In genomic region chr9:22388401-22388980, GRCm38 (mm10) we compare ENCODE assay signal across 8 mouse cellular contexts. TPM values are rescaled to one million over a fixed set of nuclear protein-coding genes. Genes with fewer than 3 reads are reported as not detected.
DNase-seq lines count a peak whose midpoint lies in the region; ATAC-seq and TF ChIP-seq lines count a peak whose summit lies in the region.

No protein-coding gene starts in this region.

- peak; percentile 66 for ATAC-seq in forebrain, embryonic 16.5 days

- no peaks in the 10 kb centered on the region for H3K27me3 ChIP-seq in forebrain, embryonic 16.5 days (replicated peaks; ENCODE audit: control insufficient read depth, insufficient read depth, low read length)
- no peaks in the 10 kb centered on the region for H3K27me3 ChIP-seq in limb, embryonic 10.5 days (ENCODE audit: low read depth, poor library complexity, severe bottlenecking)
- H3K27me3 ChIP-seq in myocyte (ENCODE audit: control insufficient read depth, insufficient read depth, insufficient read length), result no peaks in the 10 kb centered on the region

- DNase-seq in adrenal gland, postnatal 14 days, result peak; percentile 66
- no peak for DNase-seq in adrenal gland, adult 2 months
- DNase-seq in right cerebral cortex, postnatal 25 days, result peak; percentile 6
- no peak for DNase-seq in right cerebral cortex, postnatal 4 days
- no peak for DNase-seq in limb, embryonic 10.5 days (ENCODE audit: low spot score)
- no peak for DNase-seq in frontal cortex, postnatal 36 days (ENCODE audit: low spot score in 2 of 2)

- peak overlapping the region; percentile 83 for H3K4me3 ChIP-seq in forebrain, embryonic 16.5 days (replicated peaks; ENCODE audit: low read length)
- H3K4me3 ChIP-seq in limb, embryonic 10.5 days, result peak overlapping the region; percentile 95
- H3K4me3 ChIP-seq in myocyte, result peak overlapping the region; percentile 77

- H3ac ChIP-seq in myocyte (ENCODE audit: control insufficient read depth, insufficient read length), result peak overlapping the region; percentile 48

- H3K9me3 ChIP-seq in forebrain, embryonic 16.5 days (ENCODE audit: control insufficient read depth, low read length), result no peaks in the 10 kb centered on the region
- no peaks in the 10 kb centered on the region for H3K9me3 ChIP-seq in limb, embryonic 10.5 days (replicated peaks)

- TF ChIP-seq POLR2A in myocyte (IDR thresholded peaks at IDR 0.05; ENCODE audit: insufficient read length, low read depth), result no peak

- H3K9ac ChIP-seq in forebrain, embryonic 16.5 days (replicated peaks; ENCODE audit: low read depth, low read length), result peak overlapping the region; percentile 90

- H3K79me2 ChIP-seq in myocyte (ENCODE audit: control insufficient read depth, insufficient read depth), result peaks cover 52% of the 10 kb centered on the region

- WGBS in forebrain, embryonic 16.5 days, result under 1% methylated on average over 41 of the region's 41 CpGs
- 0% methylated on average over 37 of the region's 41 CpGs for WGBS in limb, embryonic 10.5 days

- H3K27ac ChIP-seq in forebrain, embryonic 16.5 days (ENCODE audit: low read length), result peak overlapping the region; percentile 53; the same call in 1 of the 2 replicates
- H3K27ac ChIP-seq in limb, embryonic 10.5 days, result peak overlapping the region; percentile 90

- peak overlapping the region; percentile 88 for H3K4me2 ChIP-seq in forebrain, embryonic 16.5 days (ENCODE audit: low read length)
- H3K4me2 ChIP-seq in myocyte (ENCODE audit: low read depth), result peak overlapping the region; percentile 87

- no peaks in the 10 kb centered on the region for H3K36me3 ChIP-seq in forebrain, embryonic 16.5 days (ENCODE audit: control insufficient read depth, insufficient read depth)
- H3K36me3 ChIP-seq in limb, embryonic 10.5 days, result peaks cover 21% of the 10 kb centered on the region
- H3K36me3 ChIP-seq in myocyte (ENCODE audit: control insufficient read depth, insufficient read depth), result no peaks in the 10 kb centered on the region

- peaks cover 11% of the 10 kb centered on the region for H3K4me1 ChIP-seq in forebrain, embryonic 16.5 days (replicated peaks; ENCODE audit: control insufficient read depth, insufficient read depth, low read length)
- H3K4me1 ChIP-seq in limb, embryonic 10.5 days, result peaks cover 23% of the 10 kb centered on the region

TF ChIP-seq in myocyte, 11 proteins besides CTCF, POLR2A, EP300 and RAD21:
- TF ChIP-seq SRF (IDR thresholded peaks at IDR 0.05; ENCODE audit: control insufficient read depth, insufficient read length, low read depth), result no peak
- no peak for TF ChIP-seq E2F4 (IDR thresholded peaks at IDR 0.05; ENCODE audit: insufficient read depth)
- TF ChIP-seq MAX (IDR thresholded peaks at IDR 0.05; ENCODE audit: low read depth), result no peak
- TF ChIP-seq USF1 (IDR thresholded peaks at IDR 0.05; ENCODE audit: low read depth), result no peak

RNA-seq across cellular contexts. Expression of gene Anln, which starts 0.5 kb away (rescaled TPM):
- 16.4 and 17.5 TPM in 2 replicates for total RNA-seq in adrenal gland, postnatal 14 days (2021)
- total RNA-seq in adrenal gland, adult 2 months (2021), result 1 to 10 TPM; 3.5 to 3.6 TPM
- polyA plus RNA-seq in adrenal gland, adult 2 months (2012; rRNA removed), result 0.29 and 0.48 TPM in 2 replicates
- polyA plus RNA-seq in forebrain, embryonic 16.5 days (2015; fragmentation: Nextera tagmentation; extraction: Ambion mirVana), result 10.6 and 14.3 TPM in 2 replicates
- polyA plus RNA-seq in limb, embryonic 10.5 days (2016; fragmentation: Nextera tagmentation; extraction: Ambion mirVana), result 41.7 and 48.6 TPM in 2 replicates
- polyA plus RNA-seq in myocyte (2012; fragmentation: generic; extraction: Trizol), result 25.7 TPM

RNA-seq across cellular contexts. Expression of gene 9530077C05Rik, which starts 22.8 kb away (rescaled TPM):
- total RNA-seq in adrenal gland, postnatal 14 days (2021), result 3.6 and 4.9 TPM in 2 replicates
- 10 to 100 TPM in 1 of 2 experiments, 1 to 10 TPM in 1; 3.7 to 11.9 TPM for total RNA-seq in adrenal gland, adult 2 months (2021)
- 1.2 and 1.3 TPM in 2 replicates for polyA plus RNA-seq in adrenal gland, adult 2 months (2012; rRNA removed)
- 11.3 and 12.5 TPM in 2 replicates for polyA plus RNA-seq in forebrain, embryonic 16.5 days (2015; fragmentation: Nextera tagmentation; extraction: Ambion mirVana)
- 6.5 TPM in 2 replicates for polyA plus RNA-seq in limb, embryonic 10.5 days (2016; fragmentation: Nextera tagmentation; extraction: Ambion mirVana)
- polyA plus RNA-seq in myocyte (2012; fragmentation: generic; extraction: Trizol), result 0.46 TPM

Comparison
In these comparisons a context has a peak if more than half of its experiments do, and no peak if none do; other contexts are left out.
1. DNase-seq: peak in adrenal gland, postnatal 14 days (single experiment) and right cerebral cortex, postnatal 25 days (single experiment); none in adrenal gland, adult 2 months (single experiment), right cerebral cortex, postnatal 4 days (single experiment), limb, embryonic 10.5 days (single experiment) and frontal cortex, postnatal 36 days (0 of 2).
2. Peak in every context shown above with its lines, with median percentiles within 50 percentile points of each other: H3K4me3 ChIP-seq.